Mouse (Mus musculus) embryonic facial prominence, embryonic 14.5 days (tissue): ENCODE results near the gene Baz1a. TPM values are rescaled to one million over a fixed set of nuclear protein-coding genes. Genes with fewer than 3 reads are reported as not detected.

Experiments used
- ATAC-seq: fragments of 200-750 bp; cut with Nextera tagmentation; 2 replicates; pipeline ENCODE4 v1.8.0; 2017; ENCODE audit warnings: low read depth, moderate number of reproducible peaks, moderate TSS enrichment
- DNase-seq: peaks from one replicate; pipeline ENCODE4 v3.0.0-alpha.2; 2015; ENCODE audit warnings: low spot score
- H3K27ac ChIP-seq: fragments of 300-500 bp; sonication (generic); replicated peaks from 2 replicates; pipeline ENCODE4 v1.5.1; 2014; ENCODE audit warnings: low read depth, mild to moderate bottlenecking, low read length, moderate library complexity
- H3K27me3 ChIP-seq: fragments of 300-500 bp; sonication (generic); replicated peaks from 2 replicates; pipeline ENCODE4 v1.6.1; 2014; ENCODE audit warnings: low read length; ENCODE audit not compliant: control insufficient read depth, insufficient read depth
- H3K36me3 ChIP-seq: fragments of 300-500 bp; sonication (generic); 2 replicates; pipeline ENCODE4 v1.6.1; 2014; ENCODE audit warnings: low read length, mixed read lengths; ENCODE audit not compliant: control insufficient read depth, insufficient read depth
- H3K4me1 ChIP-seq: fragments of 300-500 bp; sonication (generic); 2 replicates; pipeline ENCODE4 v1.6.1; 2014; ENCODE audit warnings: antibody characterized with exemption, low read length; ENCODE audit not compliant: control insufficient read depth, insufficient read depth
- H3K4me2 ChIP-seq: fragments of 300-500 bp; sonication (generic); 2 replicates; pipeline ENCODE4 v1.6.1; 2014; ENCODE audit warnings: low read depth, mild to moderate bottlenecking, low read length, moderate library complexity, mixed read lengths
- H3K4me3 ChIP-seq: fragments of 300-500 bp; sonication (generic); 2 replicates; pipeline ENCODE4 v1.5.1; 2014; ENCODE audit warnings: low read depth, mild to moderate bottlenecking, low read length
- H3K9ac ChIP-seq: fragments of 300-500 bp; sonication (generic); 2 replicates; pipeline ENCODE4 v1.6.1; 2014; ENCODE audit warnings: low read depth, mild to moderate bottlenecking, low read length, moderate library complexity, mixed read lengths
- H3K9me3 ChIP-seq: fragments of 300-500 bp; sonication (generic); 2 replicates; pipeline ENCODE4 v1.6.1; 2016; ENCODE audit warnings: low read length; ENCODE audit not compliant: control insufficient read depth
- WGBS: fragments of 180-500 bp; shearing (Covaris S2); extraction: QIAGEN DNeasy Blood & Tissue Kit; methylation state at CpG from one replicate; pipeline ENCODE4 v1.1.7; 2014; 5-methylcytosine and 5-hydroxymethylcytosine counted together
- polyA plus RNA-seq: library from polyadenylated mRNA; unstranded; fragments of >200 nt; fragmentation: Nextera tagmentation; extraction: Ambion mirVana; gene quantifications from 2 replicates; pipeline ENCODE4 v1.2.1, GENCODE M21; 2014

The Baz1a gene
- polyA plus RNA-seq, 1 experiment from 2014 or later: 19.2 TPM

- Histone ChIP-seq H3K9me3 (no peaks in the 10 kb centered on the region), H3K27me3 (no peaks in the 10 kb centered on the region), H3K4me2 (no peak overlapping the region), H3K4me3 (no peak overlapping the region), H3K36me3 (no peaks in the 10 kb centered on the region), H3K4me1 (no peaks in the 10 kb centered on the region), H3K27ac (no peak overlapping the region), H3K9ac (no peak overlapping the region)
- 22% methylated on average over 5 of the region's 5 CpGs for WGBS
- ATAC-seq (no peak), DNase-seq (peak; percentile 64)
Observed at GRCm38 (mm10) chr12:54876879-54877278, 137.3 kb downstream of the Baz1a start.

GRCm38 (mm10) chr12:54874711-54875110 is 139.4 kb downstream of the Baz1a start:
- WGBS: 45% methylated on average over 6 of the region's 6 CpGs
- Histone ChIP-seq H3K27ac (no peak overlapping the region), H3K36me3 (no peaks in the 10 kb centered on the region), H3K9ac (no peak overlapping the region), H3K4me1 (no peaks in the 10 kb centered on the region), H3K27me3 (no peaks in the 10 kb centered on the region), H3K4me2 (no peak overlapping the region), H3K4me3 (no peak overlapping the region), H3K9me3 (no peaks in the 10 kb centered on the region)
- ATAC-seq: peak; percentile 45; the same call in 1 of the 2 replicates
- peak; percentile 74 for DNase-seq

- Histone ChIP-seq H3K27ac (peak within 1 kb of the TSS; percentile 99), H3K4me3 (peak within 1 kb of the TSS; percentile 98), H3K9me3 (no peaks in the 10 kb centered on the region), H3K4me2 (peak within 1 kb of the TSS; percentile 78), H3K27me3 (no peaks in the 10 kb centered on the region), H3K4me1 (peaks cover 15% of the 10 kb centered on the region), H3K36me3 (peaks cover 25% of the 10 kb centered on the region), H3K9ac (peak within 1 kb of the TSS; percentile 98)
- peak; percentile 89 for DNase-seq
- peak; percentile 94 for ATAC-seq
- under 1% methylated on average over 24 of the region's 82 CpGs for WGBS
Observed at GRCm38 (mm10) chr12:54862606-54863535, 151.3 kb downstream of the Baz1a start, which contains the start of gene Cfl2. TSS of gene Cfl2 (minus strand) at chr12:54862877.

GRCm38 (mm10) chr12:54861991-54862605 is 152.1 kb downstream of the Baz1a start:
- DNase-seq (peak; percentile 86), ATAC-seq (peak; percentile 68)
- H3K27ac ChIP-seq: peak overlapping the region; percentile 99
- no peaks in the 10 kb centered on the region for H3K27me3 ChIP-seq
- peak overlapping the region; percentile 98 for H3K4me3 ChIP-seq
- H3K36me3 ChIP-seq: peaks cover 32% of the 10 kb centered on the region
- H3K9ac ChIP-seq: peak overlapping the region; percentile 98
- H3K4me2 ChIP-seq: peak overlapping the region; percentile 78
- H3K9me3 ChIP-seq: no peaks in the 10 kb centered on the region
- WGBS: under 1% methylated on average over 35 of the region's 36 CpGs
- peaks cover 15% of the 10 kb centered on the region for H3K4me1 ChIP-seq

- Histone ChIP-seq H3K4me1 (peaks cover 15% of the 10 kb centered on the region), H3K9me3 (no peaks in the 10 kb centered on the region), H3K4me3 (no peak overlapping the region), H3K27me3 (no peaks in the 10 kb centered on the region), H3K4me2 (no peak overlapping the region), H3K27ac (no peak overlapping the region), H3K9ac (no peak overlapping the region), H3K36me3 (peaks cover 52% of the 10 kb centered on the region)
- WGBS: 36% methylated on average over 6 of the region's 6 CpGs
- DNase-seq (peak; percentile 92), ATAC-seq (no peak)
Observed at GRCm38 (mm10) chr12:54859531-54859930, 154.6 kb downstream of the Baz1a start.

- no peak overlapping the region for H3K9ac ChIP-seq
- no peak overlapping the region for H3K4me3 ChIP-seq
- no peaks in the 10 kb centered on the region for H3K4me1 ChIP-seq
- no peak for DNase-seq
- no peaks in the 10 kb centered on the region for H3K27me3 ChIP-seq
- peaks cover 9% of the 10 kb centered on the region; the same call in 1 of the 2 replicates for H3K36me3 ChIP-seq
- no peaks in the 10 kb centered on the region for H3K9me3 ChIP-seq
- ATAC-seq: no peak
- no peak overlapping the region for H3K4me2 ChIP-seq
- 83% methylated on average over 2 of the region's 2 CpGs for WGBS
- no peak overlapping the region for H3K27ac ChIP-seq
Observed at GRCm38 (mm10) chr12:54850551-54850950, 163.6 kb downstream of the Baz1a start.

- Histone ChIP-seq H3K36me3 (no peaks in the 10 kb centered on the region), H3K4me1 (no peaks in the 10 kb centered on the region), H3K9ac (no peak overlapping the region), H3K27me3 (no peaks in the 10 kb centered on the region), H3K27ac (no peak overlapping the region), H3K9me3 (no peaks in the 10 kb centered on the region), H3K4me2 (no peak overlapping the region), H3K4me3 (no peak overlapping the region)
- no peak for ATAC-seq
- DNase-seq: no peak
Observed at GRCm38 (mm10) chr12:54844415-54844814, 169.7 kb downstream of the Baz1a start.
